Mouse (Mus musculus) cerebellum, adult 8-10 months (tissue): ENCODE results near the gene Nudt11.

Source experiments
- DNase-seq: peaks from one replicate; pipeline ENCODE4 v3.0.0; 2022

Gene Nudt11

DNA sequence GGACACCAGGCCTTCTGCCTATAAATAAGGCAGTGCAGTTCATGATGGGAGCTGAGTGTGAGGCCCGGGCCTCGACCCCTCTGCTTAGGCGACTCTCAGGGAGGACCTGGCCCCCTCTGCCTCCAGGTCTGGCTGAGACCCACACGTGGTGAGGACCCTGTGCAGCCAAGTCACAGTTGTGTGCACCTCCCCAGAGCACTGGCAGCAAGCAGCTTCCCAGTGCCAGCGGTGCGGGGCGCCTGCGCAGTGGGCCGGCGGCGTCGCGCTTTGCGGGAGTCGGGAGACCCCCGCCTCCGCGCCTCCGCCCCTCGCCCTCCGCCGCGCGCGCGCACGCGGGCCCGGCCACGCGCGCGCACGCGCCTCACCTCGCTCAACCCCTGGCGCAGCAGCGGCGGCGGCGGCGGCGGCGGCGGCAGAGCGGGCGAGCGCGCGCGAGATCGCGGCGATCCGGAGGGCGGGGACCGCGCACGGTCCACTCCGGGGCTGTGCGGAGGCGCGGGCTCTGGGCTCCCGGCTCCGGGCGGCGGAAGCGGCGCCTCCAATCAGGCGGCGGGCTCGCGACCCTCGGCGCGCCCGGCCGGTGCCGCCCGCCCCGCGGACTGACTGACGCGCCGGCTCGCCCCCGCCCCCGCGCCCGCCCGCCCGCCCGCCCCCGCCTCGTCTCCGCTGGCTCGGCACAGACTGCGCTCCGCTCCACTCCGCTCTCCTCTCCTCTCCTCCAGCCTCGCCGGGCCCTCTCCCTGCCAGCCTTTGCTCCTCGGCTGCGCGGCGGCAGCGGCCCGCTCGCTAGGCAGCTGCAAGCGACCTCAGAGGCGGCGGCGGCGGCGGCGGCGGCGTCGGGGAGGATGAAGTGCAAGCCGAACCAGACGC, at the start of gene Nudt11:
TSS of gene Nudt11 (plus strand) at position 388 of the 870 bp plus-strand sequence.
- DNase-seq, result peak; percentile 20

DNA sequence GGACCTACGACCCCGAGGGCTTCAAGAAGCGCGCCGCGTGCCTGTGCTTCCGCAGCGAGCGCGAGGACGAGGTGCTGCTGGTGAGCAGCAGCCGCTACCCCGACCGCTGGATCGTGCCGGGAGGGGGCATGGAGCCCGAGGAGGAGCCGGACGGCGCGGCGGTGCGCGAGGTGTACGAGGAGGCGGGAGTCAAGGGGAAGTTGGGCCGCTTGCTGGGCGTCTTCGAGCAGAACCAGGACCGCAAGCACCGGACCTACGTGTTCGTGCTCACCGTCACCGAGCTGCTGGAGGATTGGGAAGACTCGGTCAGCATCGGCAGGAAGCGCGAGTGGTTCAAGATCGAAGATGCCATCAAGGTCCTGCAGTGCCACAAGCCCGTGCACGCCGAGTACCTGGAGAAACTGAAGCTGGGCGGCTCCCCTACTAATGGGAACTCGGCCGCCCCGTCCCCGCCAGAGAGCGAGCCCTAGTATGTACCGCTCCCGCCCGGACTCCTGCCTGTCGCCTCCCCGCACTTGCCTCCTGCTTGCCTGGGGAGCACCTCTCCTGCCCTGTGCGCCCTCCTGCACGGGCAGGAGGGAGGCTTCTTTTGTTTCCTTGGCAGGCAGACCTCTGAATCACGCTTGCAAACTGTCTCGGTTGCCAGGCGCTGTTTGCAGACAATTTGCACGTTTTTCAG, 822 bp downstream of the Nudt11 start:
- DNase-seq, result peak; percentile 19

DNA sequence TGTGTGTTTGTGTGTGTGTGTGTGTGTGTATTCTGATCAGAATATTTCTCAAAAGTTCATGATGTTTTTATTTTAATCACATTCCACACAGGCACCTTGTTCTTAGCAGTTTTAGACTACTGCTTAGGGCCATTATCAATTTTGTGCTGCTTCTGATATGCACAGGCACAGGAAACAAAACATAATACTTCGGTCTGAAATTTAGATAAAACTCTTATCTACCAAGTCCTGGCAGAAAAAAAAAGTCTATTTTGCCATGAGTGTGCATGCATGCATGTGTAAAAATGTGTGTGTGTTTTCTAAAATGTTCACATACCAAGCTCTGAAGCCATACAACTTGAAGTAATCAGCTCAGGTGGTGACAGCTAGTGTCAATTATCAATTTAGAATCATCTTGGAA, 14.3 kb downstream of the Nudt11 start:
- no peak for DNase-seq

DNA sequence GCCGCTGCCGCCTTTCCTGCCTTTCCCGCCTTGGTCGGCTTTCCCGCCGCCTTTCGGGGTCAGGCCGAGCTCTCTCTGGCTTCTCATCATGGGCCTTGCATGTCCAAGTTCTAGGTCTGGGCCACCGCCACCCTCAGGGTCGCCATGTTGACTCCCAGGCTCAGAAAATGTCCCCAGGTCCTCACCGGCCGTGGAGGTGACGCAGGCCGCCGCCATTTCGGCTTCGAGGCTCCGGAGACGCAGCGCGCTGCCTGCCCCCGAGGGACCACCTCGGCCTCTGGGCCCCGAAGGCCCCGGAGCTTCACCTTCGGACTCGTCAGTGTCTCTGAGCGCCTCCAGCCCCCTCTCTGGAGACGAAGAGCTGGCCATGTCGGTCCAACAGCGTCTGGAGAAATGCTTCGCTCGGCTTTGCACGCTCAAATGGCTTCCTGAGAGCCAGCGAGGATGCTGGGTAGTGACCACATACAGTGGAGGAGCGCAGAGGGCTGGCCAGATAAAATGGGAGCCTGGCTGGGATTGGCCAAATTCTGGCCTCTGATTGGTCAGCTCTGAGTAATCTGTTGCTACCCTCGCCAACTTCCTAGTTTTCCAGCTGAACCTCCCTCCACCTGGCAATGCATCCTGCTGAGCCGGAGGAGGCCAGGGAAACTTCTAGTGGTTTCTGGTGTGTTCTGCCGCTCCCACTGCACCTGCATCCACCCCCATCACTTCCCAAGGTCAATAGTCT, 35.9 kb downstream of the Nudt11 start, which contains the start of gene AU022751:
TSS of gene AU022751 (minus strand) at position 466 of the 727 bp plus-strand sequence.
- DNase-seq, result no peak

DNA sequence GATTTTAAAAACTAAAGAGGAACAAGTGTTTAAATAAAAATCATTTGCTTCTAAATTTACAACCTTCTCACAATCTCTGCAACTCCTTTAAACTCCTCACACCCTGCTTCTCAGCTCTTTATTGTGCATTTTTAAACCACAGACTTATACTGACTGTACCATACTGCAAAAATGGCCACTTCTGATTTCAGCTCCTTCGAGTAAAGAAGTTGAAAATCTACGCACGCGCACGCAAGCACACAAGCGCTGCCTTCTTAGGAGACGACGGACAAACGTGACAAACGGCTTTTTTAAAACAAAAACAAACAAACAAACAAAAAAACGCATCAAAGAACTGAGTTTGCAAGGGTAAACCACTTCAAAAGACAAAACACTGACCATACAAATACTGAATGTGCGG, 44.3 kb downstream of the Nudt11 start:
- DNase-seq, result no peak

DNA sequence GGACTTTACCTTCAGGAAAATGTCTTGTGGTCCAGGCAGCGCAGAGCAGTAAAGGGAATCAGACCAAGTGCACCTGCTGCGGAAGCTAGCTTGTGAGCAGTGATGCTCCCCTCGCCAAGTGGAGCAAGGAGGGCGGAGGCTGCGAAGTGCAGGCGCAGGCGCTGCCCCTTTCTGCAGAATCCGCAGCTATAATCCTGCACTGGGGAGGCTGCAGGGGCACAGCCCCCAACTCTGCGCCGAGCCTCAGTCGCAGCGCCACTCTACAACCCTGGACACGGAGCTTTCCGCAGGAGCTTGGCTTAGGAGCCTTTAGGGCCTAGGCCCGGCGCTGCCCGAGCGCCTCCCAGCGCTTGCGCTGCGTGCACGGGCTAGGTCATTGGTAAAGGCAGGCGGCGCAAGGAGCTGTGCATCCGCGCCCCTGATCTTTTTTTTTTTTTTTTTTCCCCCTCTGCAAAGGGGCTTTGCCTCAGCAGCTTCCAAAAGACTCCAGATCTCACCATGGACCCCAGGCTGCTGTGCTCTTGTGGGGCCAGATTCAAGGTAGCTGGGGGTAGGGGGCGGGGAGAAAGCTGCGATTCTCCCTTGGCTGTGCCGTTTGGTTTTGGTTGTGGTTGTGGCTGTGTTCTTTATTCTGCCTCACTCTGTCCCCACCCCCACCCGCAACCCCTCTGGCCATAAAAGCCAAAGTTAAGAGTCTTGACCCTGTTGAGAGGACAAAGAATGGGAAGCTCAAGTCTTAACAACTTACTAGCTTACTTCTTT, 44.9 kb downstream of the Nudt11 start:
- peak; percentile 58 for DNase-seq
